Mouse (Mus musculus) neural tube, embryonic 14.5 days (tissue): ENCODE measurements at regions not wholly inside any gene's neighbourhood (a gene's known extent, or its start where the extent isn't known, plus 50 kb on each side); places are given as distances from the start of the nearest gene placed in this dataset.

Experiments
- ATAC-seq: fragments of 200-750 bp; cut with Nextera tagmentation; 2 replicates; pipeline ENCODE4 v1.8.0; 2017; ENCODE audit warnings: low read depth, mild to moderate bottlenecking, moderate TSS enrichment, moderate library complexity
- H3K27ac ChIP-seq: fragments of 300-500 bp; sonication (generic); 2 replicates; pipeline ENCODE4 v1.5.1; 2014; ENCODE audit warnings: low read depth, mild to moderate bottlenecking, control low read depth, low read length, moderate library complexity, mixed read lengths
- H3K27me3 ChIP-seq: fragments of 300-500 bp; sonication (generic); 2 replicates; pipeline ENCODE4 v1.6.1; 2014; ENCODE audit warnings: low read length; ENCODE audit not compliant: control insufficient read depth, insufficient read depth
- H3K36me3 ChIP-seq: fragments of 300-500 bp; sonication (generic); 2 replicates; pipeline ENCODE4 v1.6.1; 2014; ENCODE audit warnings: low read length, mixed read lengths; ENCODE audit not compliant: control insufficient read depth, insufficient read depth
- H3K4me1 ChIP-seq: fragments of 300-500 bp; sonication (generic); 2 replicates; pipeline ENCODE4 v1.6.1; 2014; ENCODE audit warnings: low read length; ENCODE audit not compliant: control insufficient read depth, insufficient read depth
- H3K4me2 ChIP-seq: fragments of 300-500 bp; sonication (generic); 2 replicates; pipeline ENCODE4 v1.6.1; 2014; ENCODE audit warnings: mild to moderate bottlenecking, low read depth, low read length, control low read depth
- H3K4me3 ChIP-seq: fragments of 300-500 bp; sonication (generic); 2 replicates; pipeline ENCODE4 v1.5.1; 2014; ENCODE audit warnings: low read depth, low read length, control low read depth, mixed read lengths
- H3K9ac ChIP-seq: fragments of 300-500 bp; sonication (generic); replicated peaks from 2 replicates; pipeline ENCODE4 v1.6.1; 2014; ENCODE audit warnings: low read depth, mild to moderate bottlenecking, control low read depth, low read length, mixed read lengths
- H3K9me3 ChIP-seq: fragments of 300-500 bp; sonication (generic); 2 replicates; pipeline ENCODE4 v1.6.1; 2016; ENCODE audit warnings: low read length; ENCODE audit not compliant: control insufficient read depth
- WGBS: fragments of 180-500 bp; shearing (Covaris S2); extraction: QIAGEN DNeasy Blood & Tissue Kit; methylation state at CpG from one replicate; pipeline ENCODE4 v1.1.7; 2014; 5-methylcytosine and 5-hydroxymethylcytosine counted together

- Histone ChIP-seq H3K36me3 (no peaks in the 10 kb centered on the region), H3K4me1 (no peaks in the 10 kb centered on the region), H3K27ac (no peak overlapping the region), H3K9ac (no peak overlapping the region), H3K9me3 (no peaks in the 10 kb centered on the region), H3K4me2 (no peak overlapping the region), H3K4me3 (no peak overlapping the region), H3K27me3 (no peaks in the 10 kb centered on the region)
- 84% methylated on average over 2 of the region's 2 CpGs for WGBS
- ATAC-seq, result no peak
Observed at GRCm38 (mm10) chr12:9901948-9902347, 332.0 kb downstream of the Osr1 start.

DNA sequence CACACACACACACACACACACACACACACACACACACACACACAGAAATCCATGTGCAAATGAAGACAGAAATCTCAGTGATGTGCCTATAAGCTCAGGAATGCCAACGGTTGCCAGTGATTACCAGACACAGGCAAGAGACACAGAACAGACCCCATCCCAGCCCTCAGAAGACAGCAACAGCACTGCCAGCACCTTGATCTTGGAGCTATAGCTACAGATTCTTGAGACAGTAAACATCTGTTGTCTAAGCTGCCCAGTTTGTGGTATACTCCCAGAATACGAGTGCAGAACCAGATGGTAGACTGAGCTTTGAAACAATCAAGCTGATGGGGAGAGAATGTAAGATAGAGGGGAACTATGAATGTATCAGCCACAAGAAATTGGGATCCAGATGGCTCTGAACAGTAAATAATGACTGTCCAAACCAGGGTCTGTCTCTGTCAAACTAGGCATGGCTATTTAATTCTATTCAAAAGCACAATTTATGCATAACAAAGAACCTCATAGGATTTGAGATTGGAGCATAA lies 333.9 kb downstream of the Osr1 start:
- H3K9ac ChIP-seq, result no peak overlapping the region
- H3K4me2 ChIP-seq, result no peak overlapping the region
- no peaks in the 10 kb centered on the region for H3K4me1 ChIP-seq
- H3K27me3 ChIP-seq, result no peaks in the 10 kb centered on the region
- no peak for ATAC-seq
- no peaks in the 10 kb centered on the region for H3K36me3 ChIP-seq
- H3K4me3 ChIP-seq, result no peak overlapping the region
- H3K9me3 ChIP-seq, result no peaks in the 10 kb centered on the region
- H3K27ac ChIP-seq, result no peak overlapping the region
- 45% methylated on average over 2 of the region's 2 CpGs for WGBS

- no peaks in the 10 kb centered on the region for H3K36me3 ChIP-seq
- no peak overlapping the region for H3K4me2 ChIP-seq
- no peak overlapping the region for H3K27ac ChIP-seq
- no peaks in the 10 kb centered on the region for H3K9me3 ChIP-seq
- no peak overlapping the region for H3K4me3 ChIP-seq
- ATAC-seq, result no peak
- H3K9ac ChIP-seq, result no peak overlapping the region
- H3K4me1 ChIP-seq, result no peaks in the 10 kb centered on the region
- no peaks in the 10 kb centered on the region for H3K27me3 ChIP-seq
Observed at GRCm38 (mm10) chr12:9912333-9912732, 342.4 kb downstream of the Osr1 start.

- H3K36me3 ChIP-seq, result no peaks in the 10 kb centered on the region
- ATAC-seq, result no peak
- no peak overlapping the region for H3K4me2 ChIP-seq
- no peak overlapping the region for H3K27ac ChIP-seq
- H3K27me3 ChIP-seq, result no peaks in the 10 kb centered on the region
- H3K4me1 ChIP-seq, result no peaks in the 10 kb centered on the region
- no peak overlapping the region for H3K9ac ChIP-seq
- no peaks in the 10 kb centered on the region for H3K9me3 ChIP-seq
- no peak overlapping the region for H3K4me3 ChIP-seq
- WGBS, result 82% methylated on average over 7 of the region's 7 CpGs
Observed at GRCm38 (mm10) chr12:9915726-9916140, 345.8 kb downstream of the Osr1 start.

DNA sequence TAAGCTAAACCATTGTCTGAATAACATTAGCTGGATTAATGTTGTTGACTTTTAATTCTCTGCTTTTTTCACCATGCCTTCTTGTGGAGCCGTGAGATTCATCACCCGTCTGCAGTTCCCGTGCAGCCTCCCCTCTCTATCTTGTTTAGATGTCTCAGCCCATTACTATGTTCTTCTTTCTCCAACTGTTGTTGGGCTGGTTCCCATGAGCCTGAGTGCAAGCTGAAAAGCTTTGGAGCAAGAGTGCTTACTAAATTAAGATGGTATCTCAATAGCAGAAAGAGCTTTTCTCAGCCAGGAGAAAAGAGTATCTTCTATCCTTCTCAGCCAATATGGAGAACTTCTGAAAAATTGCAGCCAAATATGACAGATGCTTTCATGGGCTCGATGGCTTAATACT lies 348.1 kb downstream of the Osr1 start:
- Histone ChIP-seq H3K36me3 (no peaks in the 10 kb centered on the region), H3K27me3 (no peaks in the 10 kb centered on the region), H3K4me1 (no peaks in the 10 kb centered on the region), H3K9ac (no peak overlapping the region), H3K27ac (no peak overlapping the region), H3K4me3 (no peak overlapping the region), H3K9me3 (no peaks in the 10 kb centered on the region), H3K4me2 (no peak overlapping the region)
- 83% methylated on average over 4 of the region's 4 CpGs for WGBS
- no peak for ATAC-seq

- WGBS, result 79% methylated on average over 3 of the region's 3 CpGs
- Histone ChIP-seq H3K9me3 (no peaks in the 10 kb centered on the region), H3K4me1 (no peaks in the 10 kb centered on the region), H3K27me3 (no peaks in the 10 kb centered on the region), H3K36me3 (no peaks in the 10 kb centered on the region), H3K27ac (no peak overlapping the region), H3K9ac (no peak overlapping the region), H3K4me3 (no peak overlapping the region), H3K4me2 (no peak overlapping the region)
- no peak for ATAC-seq
Observed at GRCm38 (mm10) chr12:9919007-9919406, 349.1 kb downstream of the Osr1 start.

DNA sequence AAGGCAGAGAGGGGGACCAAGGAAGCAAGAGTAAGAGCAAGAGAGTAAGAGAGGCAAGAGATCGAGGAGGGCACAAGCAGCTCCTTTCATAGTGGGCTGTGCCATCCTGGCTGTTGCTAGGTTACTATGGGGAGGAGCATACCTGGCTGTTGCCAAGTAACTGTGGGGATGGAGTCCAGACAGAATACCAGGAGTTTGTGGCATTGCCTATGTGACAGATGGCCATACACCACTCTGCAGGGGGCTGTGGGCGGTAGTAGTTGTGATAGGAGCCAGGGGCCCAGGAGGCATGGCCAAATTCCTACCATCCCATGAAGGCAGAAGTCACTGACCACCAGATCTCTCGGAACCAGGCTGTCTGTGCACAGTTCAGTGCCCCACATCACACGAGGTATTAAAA lies 349.5 kb downstream of the Osr1 start:
- no peak overlapping the region for H3K27ac ChIP-seq
- no peaks in the 10 kb centered on the region for H3K9me3 ChIP-seq
- no peaks in the 10 kb centered on the region for H3K27me3 ChIP-seq
- 70% methylated on average over 4 of the region's 4 CpGs for WGBS
- no peak overlapping the region for H3K4me2 ChIP-seq
- no peak overlapping the region for H3K9ac ChIP-seq
- no peaks in the 10 kb centered on the region for H3K4me1 ChIP-seq
- H3K4me3 ChIP-seq, result no peak overlapping the region
- no peaks in the 10 kb centered on the region for H3K36me3 ChIP-seq
- ATAC-seq, result no peak

- no peak overlapping the region for H3K27ac ChIP-seq
- no peak overlapping the region for H3K9ac ChIP-seq
- H3K27me3 ChIP-seq, result no peaks in the 10 kb centered on the region
- 90% methylated on average over 2 of the region's 2 CpGs for WGBS
- no peak overlapping the region for H3K4me2 ChIP-seq
- no peaks in the 10 kb centered on the region for H3K36me3 ChIP-seq
- H3K4me3 ChIP-seq, result no peak overlapping the region
- H3K4me1 ChIP-seq, result no peaks in the 10 kb centered on the region
- no peak for ATAC-seq
- H3K9me3 ChIP-seq, result no peaks in the 10 kb centered on the region
Observed at GRCm38 (mm10) chr12:9920401-9920800, 350.5 kb downstream of the Osr1 start.

DNA sequence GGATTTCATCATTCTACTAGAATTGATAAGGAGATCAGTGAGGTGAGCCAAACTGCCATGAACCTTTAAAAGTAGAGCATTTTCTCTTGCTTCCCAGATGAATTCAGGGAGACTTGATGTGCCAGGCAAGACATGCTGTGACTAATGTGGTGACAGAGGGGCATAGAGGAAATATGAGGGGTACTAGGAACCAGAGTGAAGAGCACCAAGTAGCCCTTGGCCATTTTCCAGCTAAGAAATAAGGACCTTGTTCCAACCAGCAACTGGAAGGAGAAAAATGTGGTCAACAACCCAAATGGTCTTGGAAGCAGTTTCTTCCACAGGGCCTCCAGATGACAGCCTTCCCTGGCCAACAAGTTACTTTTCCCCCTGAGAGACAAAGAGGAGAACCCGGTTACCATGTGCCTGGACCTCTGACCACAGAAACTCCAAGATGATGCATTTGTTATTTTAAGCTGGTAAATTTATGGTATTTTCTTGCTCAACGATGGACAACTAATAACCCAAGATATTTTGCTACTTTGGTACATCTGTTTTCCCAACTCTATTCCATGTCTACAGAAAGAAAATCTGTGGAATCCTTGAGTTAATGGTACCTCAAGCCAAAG lies 351.8 kb downstream of the Osr1 start:
- no peaks in the 10 kb centered on the region for H3K36me3 ChIP-seq
- H3K9ac ChIP-seq, result no peak overlapping the region
- H3K4me2 ChIP-seq, result no peak overlapping the region
- H3K27ac ChIP-seq, result no peak overlapping the region
- no peak for ATAC-seq
- H3K4me1 ChIP-seq, result no peaks in the 10 kb centered on the region
- no peaks in the 10 kb centered on the region for H3K27me3 ChIP-seq
- H3K9me3 ChIP-seq, result no peaks in the 10 kb centered on the region
- H3K4me3 ChIP-seq, result no peak overlapping the region
- 86% methylated on average over 2 of the region's 2 CpGs for WGBS
